Mouse (Mus musculus) cerebellum, adult 2 months (tissue): ENCODE results near the gene Psma2. TPM values are rescaled to one million over a fixed set of nuclear protein-coding genes. Genes with fewer than 3 reads are reported as not detected.

ENCODE experiments used
- DNase-seq, 2 experiments: peaks; one replicate each; pipeline ENCODE4 v3.0.0; 2021
- H3K27ac ChIP-seq: fragments of 200-500 bp; 2 replicates; pipeline ENCODE4 v1.5.1; 2012; ENCODE audit warnings: low read length, control low read depth, inconsistent platforms; ENCODE audit not compliant: insufficient read depth
- H3K27me3 ChIP-seq: fragments of 200-500 bp; 2 replicates; pipeline ENCODE4 v1.6.1; 2012; ENCODE audit warnings: inconsistent platforms, mild to moderate bottlenecking, low read length, moderate library complexity; ENCODE audit not compliant: control insufficient read depth, insufficient read depth
- H3K4me1 ChIP-seq: fragments of 200-500 bp; 2 replicates; pipeline ENCODE4 v1.6.1; 2011; ENCODE audit warnings: low read length; ENCODE audit not compliant: control insufficient read depth, insufficient read depth
- H3K4me3 ChIP-seq: fragments of 200-500 bp; replicated peaks from 2 replicates; pipeline ENCODE3; 2011; ENCODE audit warnings: mild to moderate bottlenecking, low read depth, low read length, control low read depth; ENCODE audit not compliant: insufficient read depth
- CTCF ChIP-seq: fragments of 200-500 bp; IDR thresholded peaks from 2 replicates; pipeline ENCODE4 v1.5.1; 2011; ENCODE audit warnings: low read depth, mild to moderate bottlenecking, control low read depth, low read length, moderate library complexity, borderline replicate concordance; ENCODE audit not compliant: insufficient read depth
- POLR2A ChIP-seq: fragments of 200-500 bp; IDR thresholded peaks from 2 replicates; pipeline ENCODE4 v1.6.1; 2011; ENCODE audit warnings: low read length, control low read depth, borderline replicate concordance; ENCODE audit not compliant: insufficient read depth
- WGBS: fragments of 180-500 bp; shearing (Covaris S2); methylation state at CpG from one replicate; pipeline ENCODE4 v1.1.7; 2018; 5-methylcytosine and 5-hydroxymethylcytosine counted together
- polyA plus RNA-seq: library from polyadenylated mRNA; depleted of rRNA; stranded (reverse); fragments of >200 nt; gene quantifications from 2 replicates; pipeline ENCODE4 v1.2.3, GENCODE M21; 2012; rRNA removed

Psma2 gene
- polyA plus RNA-seq, result 76.7 and 81.4 TPM in 2 replicates

- under 1% methylated on average over 42 of the region's 42 CpGs for WGBS
Observed at GRCm38 (mm10) chr13:14612926-14613529, at the start of gene Psma2, which contains the start of gene Mrpl32. Psma2 (plus strand) TSS chr13:14613240. Mrpl32 (minus strand) TSS chr13:14613165.

GRCm38 (mm10) chr13:14574128-14574527, 38.9 kb upstream of the Psma2 start:
- no peak overlapping the region for H3K27ac ChIP-seq
- no peaks in the 10 kb centered on the region for H3K4me1 ChIP-seq
- TF ChIP-seq POLR2A (no peak), CTCF (no peak)

More at GRCm38 (mm10) chr13:14612926-14613529, at the start of gene Psma2, which contains the start of gene Mrpl32:
- DNase-seq, result peak; percentile 98 to 99
- H3K27ac ChIP-seq, result peak within 1 kb of the TSS; percentile 29; the same call in 1 of the 2 replicates
- TF ChIP-seq POLR2A, result peak; percentile 91
- no peak for TF ChIP-seq CTCF
- H3K4me1 ChIP-seq, result peaks cover 4% of the 10 kb centered on the region
- no peaks in the 10 kb centered on the region for H3K27me3 ChIP-seq
- peak within 1 kb of the TSS; percentile 96 for H3K4me3 ChIP-seq

GRCm38 (mm10) chr13:14580392-14580791, 32.6 kb upstream of the Psma2 start:
- Histone ChIP-seq H3K4me1 (no peaks in the 10 kb centered on the region), H3K27ac (no peak overlapping the region), H3K4me3 (no peak overlapping the region), H3K27me3 (no peaks in the 10 kb centered on the region)
- DNase-seq, result no peak
- TF ChIP-seq CTCF, result no peak
- TF ChIP-seq POLR2A, result no peak
- WGBS, result 69% methylated on average over 3 of the region's 3 CpGs

More at GRCm38 (mm10) chr13:14574128-14574527, 38.9 kb upstream of the Psma2 start:
- no peaks in the 10 kb centered on the region for H3K27me3 ChIP-seq
- no peak for DNase-seq
- H3K4me3 ChIP-seq, result no peak overlapping the region

- WGBS, result 94% methylated on average over 2 of the region's 2 CpGs
- DNase-seq, result no peak
- Histone ChIP-seq H3K27me3 (no peaks in the 10 kb centered on the region), H3K27ac (no peak overlapping the region), H3K4me1 (no peaks in the 10 kb centered on the region), H3K4me3 (no peak overlapping the region)
- TF ChIP-seq POLR2A (no peak), CTCF (no peak)
Observed at GRCm38 (mm10) chr13:14602744-14603143, 10.3 kb upstream of the Psma2 start.

GRCm38 (mm10) chr13:14607616-14608015, 5.4 kb upstream of the Psma2 start:
- no peak for DNase-seq
- Histone ChIP-seq H3K4me3 (no peak overlapping the region), H3K4me1 (no peaks in the 10 kb centered on the region)

GRCm38 (mm10) chr13:14612463-14612862, 577 bp upstream of the Psma2 start:
- WGBS, result 6% methylated on average over 10 of the region's 10 CpGs
- Histone ChIP-seq H3K4me1 (peaks cover 4% of the 10 kb centered on the region), H3K27me3 (no peaks in the 10 kb centered on the region), H3K27ac (no peak overlapping the region), H3K4me3 (peak overlapping the region; percentile 96)
- no peak for TF ChIP-seq POLR2A
- no peak for TF ChIP-seq CTCF
- DNase-seq, result no peak

More at GRCm38 (mm10) chr13:14607616-14608015, 5.4 kb upstream of the Psma2 start:
- TF ChIP-seq POLR2A, result no peak
- H3K27ac ChIP-seq, result no peak overlapping the region
- H3K27me3 ChIP-seq, result no peaks in the 10 kb centered on the region

- WGBS, result 1% methylated on average over 9 of the region's 9 CpGs
- TF ChIP-seq POLR2A (no peak), CTCF (no peak)
- no peaks in the 10 kb centered on the region for H3K27me3 ChIP-seq
- DNase-seq, result no peak
- peak overlapping the region; percentile 96 for H3K4me3 ChIP-seq
- peaks cover 4% of the 10 kb centered on the region for H3K4me1 ChIP-seq
- 0 out of 2 replicates have a peak overlapping the region, but pooled peaks have one; percentile 29 for H3K27ac ChIP-seq
Observed at GRCm38 (mm10) chr13:14613553-14613952, 513 bp downstream of the Psma2 start.

GRCm38 (mm10) chr13:14618724-14619123, 5.7 kb downstream of the Psma2 start:
- 4% methylated on average over 2 of the region's 2 CpGs for WGBS

More at GRCm38 (mm10) chr13:14618724-14619123, 5.7 kb downstream of the Psma2 start:
- peaks cover 4% of the 10 kb centered on the region for H3K4me1 ChIP-seq
- TF ChIP-seq POLR2A (no peak), CTCF (peak; percentile 76; the same call in 1 of the 2 replicates)
- H3K4me3 ChIP-seq, result no peak overlapping the region
- peak; percentile 52 to 67 for DNase-seq
- no peaks in the 10 kb centered on the region for H3K27me3 ChIP-seq
- no peak overlapping the region for H3K27ac ChIP-seq
